Mouse (Mus musculus): Measurements from ENCODE around the gene Cntnap2. TPM values are rescaled to one million over a fixed set of nuclear protein-coding genes. Genes with fewer than 3 reads are reported as not detected.

The Cntnap2 gene
- polyA plus RNA-seq, 1 experiment from 2014 or later = 1.1 TPM

GRCm38 (mm10) chr6:45954773-45955172 is 895.6 kb downstream of the Cntnap2 start:
- Histone ChIP-seq H3K27ac (ENCODE audit: low read length) (no peak overlapping the region), H3K36me3 (ENCODE audit: control insufficient read depth, insufficient read depth, low read length) (no peaks in the 10 kb centered on the region), H3K9ac (ENCODE audit: low read length) (no peak overlapping the region), H3K4me3 (ENCODE audit: low read length) (no peak overlapping the region), H3K9me3 (ENCODE audit: control insufficient read depth, low read length) (no peaks in the 10 kb centered on the region), H3K4me1 (replicated peaks; ENCODE audit: control insufficient read depth, insufficient read depth, low read length) (no peaks in the 10 kb centered on the region), H3K4me2 (ENCODE audit: low read depth, low read length) (no peak overlapping the region), H3K27me3 (ENCODE audit: control insufficient read depth, insufficient read depth, low read depth, low read length) (no peaks in the 10 kb centered on the region)
- ATAC-seq (ENCODE audit: low read depth) = peak; percentile 75

DNA sequence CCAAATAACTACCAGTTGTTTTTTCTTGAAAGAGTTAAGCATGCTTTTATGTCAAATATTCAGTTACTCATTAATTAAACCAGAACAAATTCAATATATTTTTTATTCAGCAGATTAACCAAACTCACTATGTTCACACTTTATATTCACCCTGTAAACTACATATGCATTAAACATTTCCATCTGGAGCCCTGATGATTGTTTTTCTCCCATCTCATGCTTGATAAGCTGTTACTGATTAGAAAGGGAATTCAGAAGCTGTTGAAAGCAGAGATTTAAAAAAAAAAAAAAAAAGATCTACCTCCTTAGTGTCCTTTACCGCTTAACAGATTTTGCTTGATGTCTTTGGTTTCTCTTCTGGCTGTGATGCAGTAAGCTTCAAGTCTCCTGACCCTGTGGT is 905.3 kb downstream of the Cntnap2 start:
- Histone ChIP-seq H3K27ac (ENCODE audit: low read length) (no peak overlapping the region), H3K4me2 (ENCODE audit: low read depth, low read length) (no peak overlapping the region), H3K9ac (ENCODE audit: low read length) (no peak overlapping the region), H3K27me3 (ENCODE audit: control insufficient read depth, insufficient read depth, low read depth, low read length) (no peaks in the 10 kb centered on the region), H3K36me3 (ENCODE audit: control insufficient read depth, insufficient read depth, low read length) (no peaks in the 10 kb centered on the region), H3K9me3 (ENCODE audit: control insufficient read depth, low read length) (no peaks in the 10 kb centered on the region), H3K4me3 (ENCODE audit: low read length) (no peak overlapping the region), H3K4me1 (replicated peaks; ENCODE audit: control insufficient read depth, insufficient read depth, low read length) (no peaks in the 10 kb centered on the region)
- WGBS = 89% methylated on average over 1 of the region's 1 CpGs
- no peak for ATAC-seq (ENCODE audit: low read depth)

GRCm38 (mm10) chr6:45974471-45975154 is 915.5 kb downstream of the Cntnap2 start:
- 74% methylated on average over 6 of the region's 6 CpGs for WGBS
- no peak for ATAC-seq (ENCODE audit: low read depth)

GRCm38 (mm10) chr6:45979171-45979570 is 920.0 kb downstream of the Cntnap2 start:
- H3K4me2 ChIP-seq (ENCODE audit: low read depth, low read length) = no peak overlapping the region
- no peaks in the 10 kb centered on the region for H3K4me1 ChIP-seq (replicated peaks; ENCODE audit: control insufficient read depth, insufficient read depth, low read length)
- ATAC-seq (ENCODE audit: low read depth) = no peak
- no peak overlapping the region for H3K27ac ChIP-seq (ENCODE audit: low read length)
- no peaks in the 10 kb centered on the region for H3K9me3 ChIP-seq (ENCODE audit: control insufficient read depth, low read length)
- H3K27me3 ChIP-seq (ENCODE audit: control insufficient read depth, insufficient read depth, low read depth, low read length) = no peaks in the 10 kb centered on the region
- no peak overlapping the region for H3K4me3 ChIP-seq (ENCODE audit: low read length)
- no peaks in the 10 kb centered on the region for H3K36me3 ChIP-seq (ENCODE audit: control insufficient read depth, insufficient read depth, low read length)
- no peak overlapping the region for H3K9ac ChIP-seq (ENCODE audit: low read length)
- WGBS = 82% methylated on average over 2 of the region's 2 CpGs

More at GRCm38 (mm10) chr6:45974471-45975154, 915.5 kb downstream of the Cntnap2 start:
- Histone ChIP-seq H3K9me3 (ENCODE audit: control insufficient read depth, low read length) (no peaks in the 10 kb centered on the region), H3K4me3 (ENCODE audit: low read length) (no peak overlapping the region), H3K36me3 (ENCODE audit: control insufficient read depth, insufficient read depth, low read length) (no peaks in the 10 kb centered on the region), H3K4me1 (replicated peaks; ENCODE audit: control insufficient read depth, insufficient read depth, low read length) (no peaks in the 10 kb centered on the region), H3K9ac (ENCODE audit: low read length) (no peak overlapping the region), H3K4me2 (ENCODE audit: low read depth, low read length) (no peak overlapping the region), H3K27me3 (ENCODE audit: control insufficient read depth, insufficient read depth, low read depth, low read length) (no peaks in the 10 kb centered on the region), H3K27ac (ENCODE audit: low read length) (no peak overlapping the region)

- Histone ChIP-seq H3K9me3 (ENCODE audit: control insufficient read depth, low read length) (no peaks in the 10 kb centered on the region), H3K4me2 (ENCODE audit: low read depth, low read length) (no peak overlapping the region), H3K36me3 (ENCODE audit: control insufficient read depth, insufficient read depth, low read length) (no peaks in the 10 kb centered on the region), H3K4me3 (ENCODE audit: low read length) (no peak overlapping the region), H3K27ac (ENCODE audit: low read length) (no peak overlapping the region), H3K27me3 (ENCODE audit: control insufficient read depth, insufficient read depth, low read depth, low read length) (no peaks in the 10 kb centered on the region), H3K4me1 (replicated peaks; ENCODE audit: control insufficient read depth, insufficient read depth, low read length) (no peaks in the 10 kb centered on the region), H3K9ac (ENCODE audit: low read length) (no peak overlapping the region)
- WGBS = 61% methylated on average over 3 of the region's 3 CpGs
- no peak for ATAC-seq (ENCODE audit: low read depth)
Observed at GRCm38 (mm10) chr6:45988051-45988450, 928.9 kb downstream of the Cntnap2 start.

- no peak for ATAC-seq (ENCODE audit: low read depth)
- H3K27me3 ChIP-seq (ENCODE audit: control insufficient read depth, insufficient read depth, low read depth, low read length) = no peaks in the 10 kb centered on the region
- H3K4me1 ChIP-seq (replicated peaks; ENCODE audit: control insufficient read depth, insufficient read depth, low read length) = no peaks in the 10 kb centered on the region
- no peak overlapping the region for H3K27ac ChIP-seq (ENCODE audit: low read length)
- H3K9me3 ChIP-seq (ENCODE audit: control insufficient read depth, low read length) = no peaks in the 10 kb centered on the region
- H3K36me3 ChIP-seq (ENCODE audit: control insufficient read depth, insufficient read depth, low read length) = no peaks in the 10 kb centered on the region
- no peak overlapping the region for H3K4me3 ChIP-seq (ENCODE audit: low read length)
- no peak overlapping the region for H3K9ac ChIP-seq (ENCODE audit: low read length)
- H3K4me2 ChIP-seq (ENCODE audit: low read depth, low read length) = no peak overlapping the region
- 83% methylated on average over 1 of the region's 1 CpGs for WGBS
Observed at GRCm38 (mm10) chr6:45991086-45991485, 931.9 kb downstream of the Cntnap2 start.

- H3K36me3 ChIP-seq (ENCODE audit: control insufficient read depth, insufficient read depth, low read length) = no peaks in the 10 kb centered on the region
- H3K27me3 ChIP-seq (ENCODE audit: control insufficient read depth, insufficient read depth, low read depth, low read length) = no peaks in the 10 kb centered on the region
- 79% methylated on average over 2 of the region's 2 CpGs for WGBS
- no peak overlapping the region for H3K4me3 ChIP-seq (ENCODE audit: low read length)
- H3K4me2 ChIP-seq (ENCODE audit: low read depth, low read length) = no peak overlapping the region
- no peaks in the 10 kb centered on the region for H3K9me3 ChIP-seq (ENCODE audit: control insufficient read depth, low read length)
- H3K27ac ChIP-seq (ENCODE audit: low read length) = no peak overlapping the region
- ATAC-seq (ENCODE audit: low read depth) = no peak
- H3K4me1 ChIP-seq (replicated peaks; ENCODE audit: control insufficient read depth, insufficient read depth, low read length) = no peaks in the 10 kb centered on the region
- no peak overlapping the region for H3K9ac ChIP-seq (ENCODE audit: low read length)
Observed at GRCm38 (mm10) chr6:46022515-46023143, 963.5 kb downstream of the Cntnap2 start.

GRCm38 (mm10) chr6:46031821-46032594 is 972.9 kb downstream of the Cntnap2 start:
- H3K36me3 ChIP-seq (ENCODE audit: control insufficient read depth, insufficient read depth, low read length) = no peaks in the 10 kb centered on the region
- no peaks in the 10 kb centered on the region for H3K27me3 ChIP-seq (ENCODE audit: control insufficient read depth, insufficient read depth, low read depth, low read length)
- no peak overlapping the region for H3K4me2 ChIP-seq (ENCODE audit: low read depth, low read length)
- no peak overlapping the region for H3K9ac ChIP-seq (ENCODE audit: low read length)
- H3K4me3 ChIP-seq (ENCODE audit: low read length) = no peak overlapping the region
- H3K4me1 ChIP-seq (replicated peaks; ENCODE audit: control insufficient read depth, insufficient read depth, low read length) = 0 out of 2 replicates have a peak, but pooled peaks cover 3% of the 10 kb centered on the region
- no peak overlapping the region for H3K27ac ChIP-seq (ENCODE audit: low read length)
- H3K9me3 ChIP-seq (ENCODE audit: control insufficient read depth, low read length) = no peaks in the 10 kb centered on the region
- 29% methylated on average over 2 of the region's 2 CpGs for WGBS
- peak; percentile 79 for ATAC-seq (ENCODE audit: low read depth)

DNA sequence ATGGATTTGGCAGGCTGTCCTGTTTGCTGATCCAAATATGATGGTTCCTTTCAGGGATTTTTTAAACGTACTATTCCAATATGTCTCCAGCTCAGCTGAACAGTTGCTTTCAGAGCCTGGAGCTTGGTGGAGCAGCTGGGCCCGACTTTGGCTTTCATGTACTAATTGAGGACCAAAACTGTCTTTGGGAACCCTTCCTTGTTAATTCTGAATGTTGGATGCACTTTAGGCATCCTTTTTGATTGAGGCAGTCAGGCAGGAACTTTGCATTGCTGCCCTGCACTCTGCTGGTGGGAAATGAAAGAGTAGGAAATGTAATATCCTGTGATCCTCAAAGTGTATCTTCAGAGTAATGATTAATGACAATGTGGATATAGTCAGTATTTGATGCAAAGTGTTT is 974.0 kb downstream of the Cntnap2 start:
- no peaks in the 10 kb centered on the region for H3K9me3 ChIP-seq (ENCODE audit: control insufficient read depth, low read length)
- H3K27me3 ChIP-seq (ENCODE audit: control insufficient read depth, insufficient read depth, low read depth, low read length) = no peaks in the 10 kb centered on the region
- no peak overlapping the region for H3K4me2 ChIP-seq (ENCODE audit: low read depth, low read length)
- no peak overlapping the region for H3K9ac ChIP-seq (ENCODE audit: low read length)
- no peak overlapping the region for H3K27ac ChIP-seq (ENCODE audit: low read length)
- H3K4me3 ChIP-seq (ENCODE audit: low read length) = no peak overlapping the region
- H3K4me1 ChIP-seq (replicated peaks; ENCODE audit: control insufficient read depth, insufficient read depth, low read length) = 0 out of 2 replicates have a peak, but pooled peaks cover 3% of the 10 kb centered on the region
- WGBS = 26% methylated on average over 2 of the region's 2 CpGs
- ATAC-seq (ENCODE audit: low read depth) = no peak
- H3K36me3 ChIP-seq (ENCODE audit: control insufficient read depth, insufficient read depth, low read length) = no peaks in the 10 kb centered on the region
